Mouse (Mus musculus): Measurements from ENCODE around the gene Cep128. TPM values are rescaled to one million over a fixed set of nuclear protein-coding genes. Genes with fewer than 3 reads are reported as not detected.

Cep128 gene
- polyA plus RNA-seq, 1 experiment, result not detected

DNA sequence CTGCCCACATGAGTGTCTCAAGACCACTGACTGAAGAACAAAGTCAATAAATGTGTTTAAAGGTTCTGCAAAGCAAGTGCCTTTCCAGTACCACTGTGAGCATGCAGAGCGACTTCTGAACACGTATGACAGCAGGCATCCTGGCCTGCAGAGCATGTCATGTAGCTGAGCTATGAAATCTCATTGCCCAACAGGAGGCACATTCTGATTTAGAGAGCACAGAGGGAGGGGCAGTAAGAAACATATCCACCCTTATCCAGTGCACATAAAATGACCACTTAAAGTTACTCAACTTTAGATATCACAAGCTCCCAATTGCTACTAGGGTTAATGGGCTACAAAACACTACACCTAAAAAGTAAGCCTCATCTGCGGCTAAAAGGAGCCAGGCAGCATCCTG, 88.8 kb downstream of the Cep128 start:
- 93% methylated on average over 3 of the region's 3 CpGs for WGBS
- TF ChIP-seq CTCF (IDR thresholded peaks at IDR 0.05; ENCODE audit: insufficient read depth, low read depth, low read length), result no peak
- no peak for TF ChIP-seq POLR2A (IDR thresholded peaks at IDR 0.05; ENCODE audit: insufficient read depth, low read depth, low read length)
- H3K4me1 ChIP-seq (ENCODE audit: control insufficient read depth, insufficient read depth, low read length), result no peaks in the 10 kb centered on the region

DNA sequence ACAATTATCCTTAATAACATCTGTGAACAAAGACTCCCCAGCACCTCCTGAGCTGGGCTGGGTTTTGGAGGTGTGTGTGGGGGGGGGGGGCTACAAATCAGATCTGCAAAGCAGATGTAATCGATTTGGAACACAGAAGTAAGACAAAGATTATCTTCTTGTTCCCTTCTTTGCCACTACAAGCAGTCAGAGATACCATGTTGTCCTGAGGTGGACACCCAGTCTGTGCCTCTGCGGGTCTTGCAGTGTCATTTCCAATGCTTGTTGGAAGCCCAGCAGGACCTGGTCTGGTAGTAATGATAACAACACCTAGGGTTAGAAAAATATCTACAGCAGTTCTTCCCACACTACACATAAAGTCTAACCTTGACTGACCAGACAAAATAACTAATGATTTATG, 110.3 kb downstream of the Cep128 start:
- no peaks in the 10 kb centered on the region for H3K4me1 ChIP-seq (ENCODE audit: control insufficient read depth, insufficient read depth, low read length)
- H3K4me3 ChIP-seq (ENCODE audit: insufficient read depth, low read depth, low read length), result no peak overlapping the region
- H3K27ac ChIP-seq (ENCODE audit: insufficient read depth, low read depth, low read length), result no peak overlapping the region
- 91% methylated on average over 2 of the region's 2 CpGs for WGBS
- no peak for TF ChIP-seq POLR2A (IDR thresholded peaks at IDR 0.05; ENCODE audit: insufficient read depth, low read depth, low read length)
- no peak for TF ChIP-seq CTCF (IDR thresholded peaks at IDR 0.05; ENCODE audit: insufficient read depth, low read depth, low read length)

More for the DNA sequence above, 88.8 kb downstream of the Cep128 start:
- no peak overlapping the region for H3K4me3 ChIP-seq (ENCODE audit: insufficient read depth, low read depth, low read length)
- no peak overlapping the region for H3K27ac ChIP-seq (ENCODE audit: insufficient read depth, low read depth, low read length)

DNA sequence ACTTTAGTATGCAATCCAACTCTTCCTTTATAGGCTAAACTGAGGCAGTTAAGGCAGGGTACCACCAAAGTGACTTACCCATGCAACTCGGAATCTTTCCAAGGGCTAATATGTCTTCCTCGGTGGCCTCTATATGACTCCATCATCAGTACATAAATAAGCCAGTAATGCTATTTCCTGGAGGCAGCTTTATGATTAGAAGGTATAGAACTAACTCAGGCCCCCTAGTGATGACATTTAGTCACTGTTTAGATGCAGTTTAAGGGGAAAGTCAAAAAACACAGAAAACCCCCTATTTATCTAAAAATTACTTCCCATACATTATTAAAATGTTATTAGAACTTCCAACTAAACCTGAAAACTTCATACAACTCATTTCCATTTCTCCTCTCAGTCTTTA, 114.6 kb downstream of the Cep128 start:
- TF ChIP-seq POLR2A (IDR thresholded peaks at IDR 0.05; ENCODE audit: insufficient read depth, low read depth, low read length) (no peak), CTCF (IDR thresholded peaks at IDR 0.05; ENCODE audit: insufficient read depth, low read depth, low read length) (no peak)
- H3K4me1 ChIP-seq (ENCODE audit: control insufficient read depth, insufficient read depth, low read length), result no peaks in the 10 kb centered on the region
- H3K27ac ChIP-seq (ENCODE audit: insufficient read depth, low read depth, low read length), result no peak overlapping the region
- no peak overlapping the region for H3K4me3 ChIP-seq (ENCODE audit: insufficient read depth, low read depth, low read length)
- 92% methylated on average over 2 of the region's 2 CpGs for WGBS

GRCm38 (mm10) chr12:91268974-91269373, 115.2 kb downstream of the Cep128 start:
- Histone ChIP-seq H3K4me3 (ENCODE audit: insufficient read depth, low read depth, low read length) (no peak overlapping the region), H3K27ac (ENCODE audit: insufficient read depth, low read depth, low read length) (no peak overlapping the region), H3K4me1 (ENCODE audit: control insufficient read depth, insufficient read depth, low read length) (no peaks in the 10 kb centered on the region)
- TF ChIP-seq CTCF (IDR thresholded peaks at IDR 0.05; ENCODE audit: insufficient read depth, low read depth, low read length), result no peak
- no peak for TF ChIP-seq POLR2A (IDR thresholded peaks at IDR 0.05; ENCODE audit: insufficient read depth, low read depth, low read length)
- 87% methylated on average over 3 of the region's 3 CpGs for WGBS

- no peak overlapping the region for H3K27ac ChIP-seq (ENCODE audit: insufficient read depth, low read depth, low read length)
- H3K4me3 ChIP-seq (ENCODE audit: insufficient read depth, low read depth, low read length), result no peak overlapping the region
- TF ChIP-seq POLR2A (IDR thresholded peaks at IDR 0.05; ENCODE audit: insufficient read depth, low read depth, low read length), result no peak
- TF ChIP-seq CTCF (IDR thresholded peaks at IDR 0.05; ENCODE audit: insufficient read depth, low read depth, low read length), result no peak
- WGBS, result 91% methylated on average over 2 of the region's 2 CpGs
- H3K4me1 ChIP-seq (ENCODE audit: control insufficient read depth, insufficient read depth, low read length), result no peaks in the 10 kb centered on the region
Measured at GRCm38 (mm10) chr12:91266014-91266413, 118.2 kb downstream of the Cep128 start.

DNA sequence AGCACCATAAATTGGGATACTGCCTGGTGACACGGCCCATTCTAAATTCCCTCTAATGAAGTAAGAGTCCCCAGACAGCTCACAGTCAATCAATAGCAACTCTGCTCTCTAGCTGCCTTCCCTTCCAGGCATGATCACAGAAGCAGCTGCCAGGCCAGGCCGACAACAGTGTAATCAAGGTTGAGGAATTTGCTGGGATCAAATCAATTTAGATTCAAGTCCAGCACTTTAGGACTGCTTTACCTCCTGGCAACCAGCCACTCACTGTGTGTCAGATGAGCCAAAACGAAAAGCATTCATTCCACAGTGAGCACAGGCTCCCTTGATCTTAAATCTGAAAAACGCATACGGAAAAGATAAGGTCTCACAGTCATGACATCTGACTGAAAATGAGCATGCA, 118.7 kb downstream of the Cep128 start:
- Histone ChIP-seq H3K4me1 (ENCODE audit: control insufficient read depth, insufficient read depth, low read length) (no peaks in the 10 kb centered on the region), H3K27ac (ENCODE audit: insufficient read depth, low read depth, low read length) (no peak overlapping the region), H3K4me3 (ENCODE audit: insufficient read depth, low read depth, low read length) (no peak overlapping the region)
- 55% methylated on average over 5 of the region's 5 CpGs for WGBS
- TF ChIP-seq POLR2A (IDR thresholded peaks at IDR 0.05; ENCODE audit: insufficient read depth, low read depth, low read length) (no peak), CTCF (IDR thresholded peaks at IDR 0.05; ENCODE audit: insufficient read depth, low read depth, low read length) (no peak)

DNA sequence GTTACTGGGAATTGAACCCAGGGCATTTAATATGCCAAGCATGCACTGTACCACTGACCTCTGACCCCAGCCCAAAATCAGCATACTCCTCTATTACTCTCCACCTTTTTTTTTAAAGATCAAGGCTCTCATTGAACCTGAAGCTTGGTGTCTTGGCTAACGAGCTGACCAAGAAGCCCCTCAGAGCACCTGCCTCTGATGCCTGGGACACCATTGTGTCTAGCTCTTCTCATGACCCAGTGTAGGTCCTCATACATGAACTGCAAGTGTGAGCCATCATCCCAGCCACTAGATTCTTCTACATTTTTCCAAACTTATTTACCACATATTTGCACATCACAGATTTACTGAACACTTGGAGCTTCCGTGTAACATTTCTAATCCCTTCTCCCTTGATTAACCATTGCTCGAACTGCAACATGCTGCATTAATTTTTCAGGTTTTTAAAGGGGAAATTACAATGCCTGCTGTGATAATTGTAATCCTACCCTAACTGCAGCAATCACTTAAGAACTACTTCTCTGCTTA, 119.3 kb downstream of the Cep128 start:
- Histone ChIP-seq H3K4me3 (ENCODE audit: insufficient read depth, low read depth, low read length) (no peak overlapping the region), H3K4me1 (ENCODE audit: control insufficient read depth, insufficient read depth, low read length) (no peaks in the 10 kb centered on the region), H3K27ac (ENCODE audit: insufficient read depth, low read depth, low read length) (no peak overlapping the region)
- WGBS, result 67% methylated on average over 3 of the region's 3 CpGs
- TF ChIP-seq CTCF (IDR thresholded peaks at IDR 0.05; ENCODE audit: insufficient read depth, low read depth, low read length) (no peak), POLR2A (IDR thresholded peaks at IDR 0.05; ENCODE audit: insufficient read depth, low read depth, low read length) (no peak)

GRCm38 (mm10) chr12:91263705-91264104, 120.5 kb downstream of the Cep128 start:
- TF ChIP-seq CTCF (IDR thresholded peaks at IDR 0.05; ENCODE audit: insufficient read depth, low read depth, low read length), result no peak
- TF ChIP-seq POLR2A (IDR thresholded peaks at IDR 0.05; ENCODE audit: insufficient read depth, low read depth, low read length), result no peak
- H3K4me1 ChIP-seq (ENCODE audit: control insufficient read depth, insufficient read depth, low read length), result no peaks in the 10 kb centered on the region
- no peak overlapping the region for H3K4me3 ChIP-seq (ENCODE audit: insufficient read depth, low read depth, low read length)
- WGBS, result 93% methylated on average over 3 of the region's 3 CpGs
- H3K27ac ChIP-seq (ENCODE audit: insufficient read depth, low read depth, low read length), result no peak overlapping the region

DNA sequence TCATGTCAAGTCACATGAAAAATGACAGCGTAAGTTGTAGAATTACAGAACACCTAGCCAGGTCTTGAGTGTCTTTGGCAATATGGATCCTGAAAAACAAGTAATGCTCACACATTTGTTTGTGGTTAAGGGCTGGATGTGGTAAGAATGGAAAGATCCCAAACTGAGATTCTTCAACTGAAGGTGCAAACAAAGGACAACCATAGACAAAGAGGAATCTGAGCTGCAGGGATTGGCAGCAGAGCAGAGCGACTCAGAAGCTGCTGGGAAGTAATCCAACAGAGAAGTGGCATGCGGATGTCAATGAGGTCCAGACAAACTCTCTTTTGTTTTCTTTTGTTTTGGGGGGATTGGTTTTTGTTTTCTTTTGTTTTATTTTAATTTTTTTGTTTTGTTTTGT, 121.4 kb downstream of the Cep128 start:
- no peak for TF ChIP-seq POLR2A (IDR thresholded peaks at IDR 0.05; ENCODE audit: insufficient read depth, low read depth, low read length)
- TF ChIP-seq CTCF (IDR thresholded peaks at IDR 0.05; ENCODE audit: insufficient read depth, low read depth, low read length), result no peak
- H3K4me1 ChIP-seq (ENCODE audit: control insufficient read depth, insufficient read depth, low read length), result no peaks in the 10 kb centered on the region
- no peak overlapping the region for H3K4me3 ChIP-seq (ENCODE audit: insufficient read depth, low read depth, low read length)
- no peak overlapping the region for H3K27ac ChIP-seq (ENCODE audit: insufficient read depth, low read depth, low read length)
- 79% methylated on average over 3 of the region's 3 CpGs for WGBS

- WGBS, result 95% methylated on average over 7 of the region's 7 CpGs
- TF ChIP-seq POLR2A (IDR thresholded peaks at IDR 0.05; ENCODE audit: insufficient read depth, low read depth, low read length) (no peak), CTCF (IDR thresholded peaks at IDR 0.05; ENCODE audit: insufficient read depth, low read depth, low read length) (no peak)
Measured at GRCm38 (mm10) chr12:91256334-91256733, 127.9 kb downstream of the Cep128 start.

More at GRCm38 (mm10) chr12:91256334-91256733, 127.9 kb downstream of the Cep128 start:
- no peaks in the 10 kb centered on the region for H3K4me1 ChIP-seq (ENCODE audit: control insufficient read depth, insufficient read depth, low read length)
- H3K27ac ChIP-seq (ENCODE audit: insufficient read depth, low read depth, low read length), result no peak overlapping the region
- no peak overlapping the region for H3K4me3 ChIP-seq (ENCODE audit: insufficient read depth, low read depth, low read length)
